Mouse (Mus musculus): ENCODE results near the gene Fam131a. TPM values are rescaled to one million over a fixed set of nuclear protein-coding genes. Genes with fewer than 3 reads are reported as not detected.
"Not testable (repeated sequence)": the region's sequence is repeated elsewhere in the genome, so short reads cannot be mapped to it uniquely, and the experiment has no call there.

Gene Fam131a
- polyA plus RNA-seq (2016; fragmentation: Nextera tagmentation; extraction: Ambion mirVana) = 6.7 and 9.4 TPM in 2 replicates

DNA sequence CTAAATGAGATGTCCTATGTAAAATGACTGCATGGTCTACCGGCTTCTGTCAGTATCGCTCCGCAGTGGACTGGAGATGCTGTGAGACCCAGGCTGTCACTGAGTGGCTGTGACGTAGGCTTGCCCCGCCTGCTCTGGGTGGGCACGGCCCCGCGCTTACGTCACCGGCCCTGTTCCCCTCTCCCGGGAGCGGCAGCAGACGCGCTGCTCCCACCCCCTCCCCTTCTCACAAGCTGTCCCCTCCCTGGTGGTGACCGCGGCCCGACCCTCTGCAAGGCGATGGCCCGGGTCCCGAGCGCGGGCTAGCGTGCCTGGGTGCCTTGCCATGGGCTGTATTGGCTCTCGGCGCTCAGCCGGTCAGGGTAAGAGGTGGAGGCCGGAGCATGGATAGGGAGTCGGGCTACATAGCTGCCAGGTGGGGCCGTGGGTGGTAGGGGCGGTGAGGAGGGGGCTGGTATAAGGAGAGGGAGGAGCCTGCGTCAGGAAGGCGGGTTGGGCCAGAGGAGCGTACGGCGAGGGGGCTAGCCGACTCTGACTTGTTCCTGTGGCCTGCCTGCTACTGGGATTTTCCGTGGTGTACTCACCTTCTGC lies at the start of gene Fam131a:
TSS of gene Fam131a (plus strand) at position 131 of the 591 bp plus-strand sequence.
- peak; percentile 96 for DNase-seq (ENCODE audit: low spot score)
- H3K4me1 ChIP-seq (replicated peaks) = peaks cover 45% of the 10 kb centered on the region
- H3K36me3 ChIP-seq = peaks cover 43% of the 10 kb centered on the region
- WGBS = under 1% methylated on average over 37 of the region's 37 CpGs
- H3K9me3 ChIP-seq = no peaks in the 10 kb centered on the region
- H3K27me3 ChIP-seq (ENCODE audit: insufficient read depth, poor library complexity, severe bottlenecking) = peaks cover 20% of the 10 kb centered on the region
- peak within 1 kb of the TSS; percentile 89 for H3K27ac ChIP-seq
- H3K4me3 ChIP-seq = peak within 1 kb of the TSS; percentile 67

GRCm38 (mm10) chr16:20643911-20644310 lies 49.1 kb upstream of the Fam131a start:
- 91% methylated on average over 7 of the region's 7 CpGs for WGBS
- Histone ChIP-seq H3K4me3 (no peak overlapping the region), H3K27me3 (ENCODE audit: insufficient read depth, poor library complexity, severe bottlenecking) (no peaks in the 10 kb centered on the region), H3K36me3 (no peaks in the 10 kb centered on the region), H3K4me1 (replicated peaks) (peaks cover 3% of the 10 kb centered on the region; the same call in 1 of the 2 replicates), H3K27ac (no peak overlapping the region), H3K9me3 (no peaks in the 10 kb centered on the region)
- DNase-seq (ENCODE audit: low spot score) = no peak

DNA sequence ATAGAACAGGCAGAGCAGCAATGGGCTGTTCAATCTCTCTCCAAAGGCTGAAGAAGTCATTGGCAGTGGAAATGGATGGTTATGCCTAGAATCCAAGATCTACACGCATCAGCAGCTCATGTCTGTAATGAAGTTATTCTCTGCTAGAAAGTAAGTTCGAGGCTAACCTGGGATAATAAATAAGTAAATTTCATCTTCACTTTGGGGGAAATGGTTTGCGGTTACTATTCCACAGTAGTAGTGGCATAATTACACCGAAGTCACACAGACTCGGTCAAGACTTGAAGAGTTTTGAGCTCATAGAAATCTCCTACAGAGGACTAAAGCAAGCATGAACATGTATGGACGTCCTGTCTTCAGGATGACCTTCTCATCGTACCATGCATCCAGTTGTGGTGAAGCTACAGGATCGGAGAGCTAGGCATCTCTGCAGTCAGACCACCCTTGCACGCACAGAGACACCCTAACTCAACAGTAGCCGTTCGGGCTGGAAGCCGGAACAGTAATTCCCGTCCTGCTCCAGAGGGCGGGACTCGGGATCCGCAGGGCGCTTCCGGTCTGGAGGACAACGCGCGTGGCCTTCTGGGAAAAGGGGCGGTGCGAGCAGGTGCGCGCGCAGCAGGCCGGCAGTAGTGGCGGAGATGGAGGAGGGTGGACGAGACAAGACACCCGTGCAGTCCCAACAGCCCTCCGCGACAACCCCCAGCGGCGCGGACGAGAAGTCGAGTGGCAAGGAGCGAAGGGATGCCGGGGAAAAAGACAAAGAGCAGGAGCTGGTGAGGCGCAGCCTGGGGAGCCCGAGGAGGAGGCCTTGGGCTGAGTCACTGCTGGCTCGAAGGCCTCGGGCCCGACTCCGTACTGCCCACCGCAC lies 41.7 kb upstream of the Fam131a start, which contains the start of gene Psmd2:
TSS of gene Psmd2 (plus strand) at position 577 of the 871 bp plus-strand sequence.
- H3K4me1 ChIP-seq (replicated peaks) = peaks cover 17% of the 10 kb centered on the region
- no peaks in the 10 kb centered on the region for H3K27me3 ChIP-seq (ENCODE audit: insufficient read depth, poor library complexity, severe bottlenecking)
- H3K27ac ChIP-seq = peak within 1 kb of the TSS; percentile 90
- peaks cover 33% of the 10 kb centered on the region for H3K36me3 ChIP-seq
- H3K4me3 ChIP-seq = peak within 1 kb of the TSS; percentile 95
- H3K9me3 ChIP-seq = no peaks in the 10 kb centered on the region
- DNase-seq (ENCODE audit: low spot score) = peak; percentile 97
- 2% methylated on average over 46 of the region's 46 CpGs for WGBS

DNA sequence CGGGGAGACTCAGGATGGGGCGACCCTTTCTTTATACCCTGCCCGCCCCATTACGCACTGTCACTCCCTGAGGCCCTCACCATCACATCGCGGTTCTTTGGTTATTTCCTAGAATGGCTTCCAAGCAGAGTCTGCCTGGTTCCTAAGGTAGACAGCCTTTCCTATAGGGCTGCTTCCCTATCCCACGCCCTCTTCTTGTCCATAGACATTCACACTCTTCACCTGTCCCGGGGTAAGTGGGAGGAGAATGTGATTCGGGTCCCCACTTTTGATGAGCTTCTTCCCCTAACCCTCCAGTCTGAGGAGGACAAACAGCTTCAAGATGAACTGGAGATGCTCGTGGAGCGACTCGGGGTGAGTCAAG lies 41.1 kb upstream of the Fam131a start:
- H3K4me1 ChIP-seq (replicated peaks) = peaks cover 17% of the 10 kb centered on the region
- no peaks in the 10 kb centered on the region for H3K9me3 ChIP-seq
- H3K4me3 ChIP-seq = peak overlapping the region; percentile 95
- WGBS = 14% methylated on average over 12 of the region's 12 CpGs
- DNase-seq (ENCODE audit: low spot score) = no peak
- H3K27me3 ChIP-seq (ENCODE audit: insufficient read depth, poor library complexity, severe bottlenecking) = no peaks in the 10 kb centered on the region
- peaks cover 39% of the 10 kb centered on the region for H3K36me3 ChIP-seq
- H3K27ac ChIP-seq = peak overlapping the region; percentile 90

GRCm38 (mm10) chr16:20653315-20653714 lies 39.7 kb upstream of the Fam131a start:
- Histone ChIP-seq H3K27ac (no peak overlapping the region), H3K9me3 (no peaks in the 10 kb centered on the region), H3K27me3 (ENCODE audit: insufficient read depth, poor library complexity, severe bottlenecking) (no peaks in the 10 kb centered on the region), H3K4me1 (replicated peaks) (peaks cover 17% of the 10 kb centered on the region), H3K36me3 (peaks cover 53% of the 10 kb centered on the region), H3K4me3 (peak overlapping the region; percentile 95; the same call in 1 of the 2 replicates)
- no peak for DNase-seq (ENCODE audit: low spot score)
- 53% methylated on average over 2 of the region's 2 CpGs for WGBS

GRCm38 (mm10) chr16:20657661-20658060 lies 35.4 kb upstream of the Fam131a start:
- H3K36me3 ChIP-seq = peaks cover 96% of the 10 kb centered on the region
- no peaks in the 10 kb centered on the region for H3K9me3 ChIP-seq
- H3K4me3 ChIP-seq = no peak overlapping the region
- WGBS = 93% methylated on average over 4 of the region's 4 CpGs
- no peak for DNase-seq (ENCODE audit: low spot score)
- no peak overlapping the region for H3K27ac ChIP-seq
- H3K4me1 ChIP-seq (replicated peaks) = peaks cover 6% of the 10 kb centered on the region
- H3K27me3 ChIP-seq (ENCODE audit: insufficient read depth, poor library complexity, severe bottlenecking) = no peaks in the 10 kb centered on the region

DNA sequence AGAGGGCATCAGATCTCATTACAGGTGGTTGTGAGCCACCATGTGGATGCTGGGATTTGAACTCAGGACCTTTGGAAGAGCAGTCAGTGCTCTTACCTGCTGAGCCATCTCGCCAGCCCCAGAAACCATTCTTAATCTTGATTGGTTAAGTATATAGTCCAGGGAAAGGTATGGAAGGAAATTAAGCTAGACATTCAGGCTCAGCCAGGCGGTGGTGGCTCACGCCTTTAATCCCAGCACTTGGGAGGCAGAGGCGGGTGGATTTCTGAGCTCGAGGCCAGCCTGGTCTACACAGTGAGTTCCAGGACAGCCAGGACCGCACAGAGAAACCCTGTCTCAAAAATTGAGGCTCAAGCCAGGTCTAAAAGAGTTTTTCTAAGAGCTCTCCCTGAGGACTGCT lies 25.0 kb upstream of the Fam131a start, which contains the start of gene Eif4g1:
TSS of gene Eif4g1 (plus strand) at position 301 of the 400 bp plus-strand sequence.
- WGBS = 96% methylated on average over 5 of the region's 6 CpGs
- H3K27me3 ChIP-seq (ENCODE audit: insufficient read depth, poor library complexity, severe bottlenecking); H3K4me3 ChIP-seq; H3K4me1 ChIP-seq (replicated peaks); H3K27ac ChIP-seq; H3K9me3 ChIP-seq; DNase-seq (ENCODE audit: low spot score): not testable (repeated sequence)
- H3K36me3 ChIP-seq = peaks cover 31% of the 10 kb centered on the region

- 93% methylated on average over 3 of the region's 3 CpGs for whole genome bisulfite sequencing
- Histone ChIP-seq H3K4me3 (no peak overlapping the region), H3K9me3 (no peaks in the 10 kb centered on the region), H3K36me3 (peaks cover 23% of the 10 kb centered on the region), H3K27ac (no peak overlapping the region), H3K27me3 (ENCODE audit: insufficient read depth, poor library complexity, severe bottlenecking) (no peaks in the 10 kb centered on the region), H3K4me1 (replicated peaks) (peaks cover 24% of the 10 kb centered on the region)
- no peak for DNase-seq (ENCODE audit: low spot score)
Measured at GRCm38 (mm10) chr16:20670291-20670690, 22.8 kb upstream of the Fam131a start.

DNA sequence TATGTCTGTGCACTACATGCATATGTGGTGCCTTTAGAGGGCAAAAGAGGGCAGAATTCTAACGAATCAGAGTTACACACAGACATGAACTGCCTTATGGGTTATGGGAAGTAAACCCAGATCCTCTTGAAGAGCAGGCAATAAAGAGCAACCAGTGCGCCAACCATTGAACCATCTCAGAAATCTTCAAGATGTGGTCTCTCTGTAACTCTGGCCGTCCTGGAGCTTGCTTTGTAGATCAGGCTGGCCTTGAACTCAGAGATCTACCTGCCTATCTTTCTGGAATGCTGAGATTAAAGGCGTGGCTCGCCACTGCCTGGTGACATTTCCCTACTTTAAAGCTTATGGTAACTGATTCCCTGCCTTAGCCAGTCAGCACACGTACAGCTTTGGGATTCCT lies 21.2 kb upstream of the Fam131a start:
- 31% methylated on average over 6 of the region's 6 CpGs for WGBS
- H3K36me3 ChIP-seq = peaks cover 31% of the 10 kb centered on the region
- H3K4me1 ChIP-seq (replicated peaks) = peaks cover 25% of the 10 kb centered on the region
- peak; percentile 16 for DNase-seq (ENCODE audit: low spot score)
- H3K27ac ChIP-seq = peak overlapping the region; percentile 97
- H3K9me3 ChIP-seq = no peaks in the 10 kb centered on the region
- H3K4me3 ChIP-seq = peak overlapping the region; percentile 89
- no peaks in the 10 kb centered on the region for H3K27me3 ChIP-seq (ENCODE audit: insufficient read depth, poor library complexity, severe bottlenecking)

DNA sequence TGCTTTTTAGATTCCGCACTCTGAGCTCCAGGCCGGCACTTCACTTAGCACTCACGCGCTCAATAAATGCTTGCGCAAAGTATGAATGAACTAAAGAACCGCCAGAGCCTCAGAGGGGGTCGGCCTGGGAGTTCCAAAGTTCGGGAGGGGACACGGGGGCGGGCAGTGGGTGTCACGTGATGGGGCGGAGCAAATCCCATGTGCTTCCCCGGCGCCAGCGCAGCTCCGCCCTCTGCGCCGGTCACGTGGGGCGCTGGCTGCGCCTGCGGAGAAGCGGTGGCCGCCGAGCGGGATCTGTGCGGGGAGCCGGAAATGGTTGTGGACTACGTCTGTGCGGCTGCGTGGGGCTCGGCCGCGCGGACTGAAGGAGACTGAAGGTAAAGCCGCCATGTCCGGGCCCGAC lies 20.5 kb upstream of the Fam131a start:
- peaks cover 25% of the 10 kb centered on the region for H3K4me1 ChIP-seq (replicated peaks)
- WGBS = under 1% methylated on average over 38 of the region's 38 CpGs
- H3K4me3 ChIP-seq = peak overlapping the region; percentile 89
- H3K27ac ChIP-seq = peak overlapping the region; percentile 97
- no peaks in the 10 kb centered on the region for H3K9me3 ChIP-seq
- peak; percentile 95 for DNase-seq (ENCODE audit: low spot score)
- H3K36me3 ChIP-seq = peaks cover 37% of the 10 kb centered on the region
- no peaks in the 10 kb centered on the region for H3K27me3 ChIP-seq (ENCODE audit: insufficient read depth, poor library complexity, severe bottlenecking)

DNA sequence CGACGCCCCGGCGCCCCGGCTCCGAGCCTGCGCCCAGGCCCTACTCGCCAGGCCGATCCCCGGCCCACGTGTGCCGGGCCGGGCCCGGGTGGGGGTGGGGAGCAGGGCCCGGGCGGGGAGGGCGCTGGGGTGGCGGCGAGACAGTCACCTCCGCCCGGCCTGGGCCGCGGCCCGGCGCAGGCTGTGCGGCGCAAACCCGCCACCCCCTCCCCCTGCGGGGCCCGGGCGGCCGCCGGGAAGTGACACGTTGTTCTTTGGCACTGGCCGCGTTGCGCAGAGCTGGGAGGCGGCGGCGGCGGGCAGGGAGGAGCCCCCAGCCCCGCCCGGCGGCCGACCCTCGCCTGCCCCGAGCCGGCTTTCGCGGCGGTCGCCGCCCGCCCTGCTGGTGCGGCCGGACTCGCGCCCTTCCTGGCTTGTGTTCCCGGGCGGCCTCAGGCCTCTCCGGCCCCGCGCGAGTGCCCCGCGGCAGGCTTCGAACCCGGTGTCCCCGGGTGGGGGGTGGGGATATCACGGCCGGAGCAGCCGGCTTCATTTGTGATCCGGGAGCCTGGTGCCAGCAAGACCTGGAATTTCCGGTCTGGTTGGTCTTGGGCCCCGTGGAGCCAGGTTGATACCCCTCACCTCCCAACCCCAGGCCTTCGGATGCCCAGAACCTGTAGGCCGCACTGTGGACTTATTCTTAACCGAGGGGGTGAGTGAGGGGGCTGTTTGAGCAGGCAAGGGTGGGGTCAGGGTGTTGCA lies 19.9 kb upstream of the Fam131a start:
- no peaks in the 10 kb centered on the region for H3K9me3 ChIP-seq
- H3K4me3 ChIP-seq = peak overlapping the region; percentile 89
- no peaks in the 10 kb centered on the region for H3K27me3 ChIP-seq (ENCODE audit: insufficient read depth, poor library complexity, severe bottlenecking)
- H3K27ac ChIP-seq = peak overlapping the region; percentile 97
- DNase-seq (ENCODE audit: low spot score) = peak; percentile 44
- WGBS = under 1% methylated on average over 76 of the region's 78 CpGs
- peaks cover 44% of the 10 kb centered on the region for H3K36me3 ChIP-seq
- H3K4me1 ChIP-seq (replicated peaks) = peaks cover 25% of the 10 kb centered on the region

DNA sequence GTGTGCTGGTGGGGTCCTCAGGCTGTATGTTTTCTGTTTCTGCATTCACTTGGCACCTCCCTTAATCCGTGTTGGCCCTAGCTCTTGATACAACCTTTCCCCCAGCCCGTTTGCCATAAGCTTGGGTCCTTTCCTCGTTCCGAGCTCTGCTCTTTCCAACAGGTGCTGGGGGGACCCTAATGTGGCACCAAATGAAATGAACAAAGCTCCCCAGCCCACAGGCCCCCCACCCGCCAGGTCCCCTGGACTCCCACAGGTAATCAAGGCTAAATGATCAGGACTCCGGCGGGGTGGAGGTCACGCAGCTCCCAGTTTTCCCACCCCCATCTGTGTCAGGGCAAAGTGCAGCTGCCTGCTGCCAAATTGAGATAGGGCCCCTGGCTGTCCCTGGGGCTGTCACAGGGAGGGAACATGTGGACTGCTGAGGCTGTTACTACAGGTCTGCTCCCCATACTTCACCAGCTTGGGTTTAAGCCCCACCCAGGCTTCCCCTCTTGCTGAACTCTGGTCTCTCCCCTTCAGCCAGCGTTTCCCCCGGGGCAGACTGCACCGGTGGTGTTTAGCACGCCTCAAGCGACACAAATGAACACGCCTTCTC lies 19.2 kb upstream of the Fam131a start:
- H3K36me3 ChIP-seq = peaks cover 51% of the 10 kb centered on the region

More for the DNA sequence above, 19.2 kb upstream of the Fam131a start:
- 20% methylated on average over 14 of the region's 14 CpGs for WGBS
- no peaks in the 10 kb centered on the region for H3K9me3 ChIP-seq
- H3K4me1 ChIP-seq (replicated peaks) = peaks cover 25% of the 10 kb centered on the region
- peak overlapping the region; percentile 97 for H3K27ac ChIP-seq
- peak; percentile 12 for DNase-seq (ENCODE audit: low spot score)
- peak overlapping the region; percentile 89 for H3K4me3 ChIP-seq
- no peaks in the 10 kb centered on the region for H3K27me3 ChIP-seq (ENCODE audit: insufficient read depth, poor library complexity, severe bottlenecking)

Data from hindbrain, embryonic 10.5 days (tissue).